Mouse (Mus musculus): ENCODE data around the gene Paip2b. TPM values are rescaled to one million over a fixed set of nuclear protein-coding genes. Genes with fewer than 3 reads are reported as not detected.
"Not testable (repeated sequence)": the region's sequence is repeated elsewhere in the genome, so short reads cannot be mapped to it uniquely, and the experiment has no call there.

The Paip2b gene
- polyA plus RNA-seq, 1 experiment: 4.1 TPM

GRCm38 (mm10) chr6:83815801-83816200 is 15.7 kb downstream of the Paip2b start:
- no peak for TF ChIP-seq GATA1 (IDR thresholded peaks at IDR 0.05; ENCODE audit: borderline replicate concordance, low read length)
- TF ChIP-seq FLI1 (IDR thresholded peaks at IDR 0.05; ENCODE audit: low read length): no peak
- Histone ChIP-seq H3K9me3 (peaks cover 14% of the 10 kb centered on the region; the same call in 1 of the 2 replicates), H3K4me3 (replicated peaks) (no peak overlapping the region), H3K36me3 (replicated peaks; ENCODE audit: low read length) (peaks cover 21% of the 10 kb centered on the region), H3K4me1 (peaks cover 5% of the 10 kb centered on the region), H3K27me3 (replicated peaks) (no peaks in the 10 kb centered on the region)

- TF ChIP-seq FLI1 (IDR thresholded peaks at IDR 0.05; ENCODE audit: low read length): no peak
- TF ChIP-seq GATA1 (IDR thresholded peaks at IDR 0.05; ENCODE audit: borderline replicate concordance, low read length): no peak
- Histone ChIP-seq H3K36me3 (replicated peaks; ENCODE audit: low read length) (peaks cover 80% of the 10 kb centered on the region), H3K4me3 (replicated peaks) (no peak overlapping the region), H3K9me3 (no peaks in the 10 kb centered on the region), H3K27me3 (replicated peaks) (no peaks in the 10 kb centered on the region), H3K4me1 (peaks cover 5% of the 10 kb centered on the region)
Observed at GRCm38 (mm10) chr6:83802846-83803245, 28.7 kb downstream of the Paip2b start.

GRCm38 (mm10) chr6:83802033-83802432 is 29.5 kb downstream of the Paip2b start:
- Histone ChIP-seq H3K27me3 (replicated peaks) (no peaks in the 10 kb centered on the region), H3K4me3 (replicated peaks) (no peak overlapping the region), H3K9me3 (no peaks in the 10 kb centered on the region), H3K4me1 (peaks cover 8% of the 10 kb centered on the region), H3K36me3 (replicated peaks; ENCODE audit: low read length) (peaks cover 77% of the 10 kb centered on the region)
- TF ChIP-seq GATA1 (IDR thresholded peaks at IDR 0.05; ENCODE audit: borderline replicate concordance, low read length) (no peak), FLI1 (IDR thresholded peaks at IDR 0.05; ENCODE audit: low read length) (no peak)

- Histone ChIP-seq H3K9me3 (no peaks in the 10 kb centered on the region), H3K4me3 (replicated peaks) (no peak overlapping the region), H3K36me3 (replicated peaks; ENCODE audit: low read length) (peaks cover 40% of the 10 kb centered on the region), H3K4me1 (peaks cover 35% of the 10 kb centered on the region), H3K27me3 (replicated peaks) (no peaks in the 10 kb centered on the region)
- TF ChIP-seq GATA1 (IDR thresholded peaks at IDR 0.05; ENCODE audit: borderline replicate concordance, low read length) (no peak), FLI1 (IDR thresholded peaks at IDR 0.05; ENCODE audit: low read length) (no peak)
Observed at GRCm38 (mm10) chr6:83796686-83797085, 34.9 kb downstream of the Paip2b start.

- TF ChIP-seq GATA1 (IDR thresholded peaks at IDR 0.05; ENCODE audit: borderline replicate concordance, low read length) (no peak), FLI1 (IDR thresholded peaks at IDR 0.05; ENCODE audit: low read length) (no peak)
- Histone ChIP-seq H3K4me1 (peaks cover 40% of the 10 kb centered on the region), H3K27me3 (replicated peaks) (no peaks in the 10 kb centered on the region), H3K36me3 (replicated peaks; ENCODE audit: low read length) (peaks cover 28% of the 10 kb centered on the region), H3K9me3 (peaks cover 4% of the 10 kb centered on the region), H3K4me3 (replicated peaks) (peak overlapping the region; percentile 98)
Observed at GRCm38 (mm10) chr6:83795492-83795900, 36.0 kb downstream of the Paip2b start.

- Histone ChIP-seq H3K27me3 (replicated peaks) (no peaks in the 10 kb centered on the region), H3K9me3 (peaks cover 4% of the 10 kb centered on the region), H3K36me3 (replicated peaks; ENCODE audit: low read length) (peaks cover 22% of the 10 kb centered on the region), H3K4me1 (peaks cover 40% of the 10 kb centered on the region), H3K4me3 (replicated peaks) (peak within 1 kb of the TSS; percentile 98)
- TF ChIP-seq FLI1 (IDR thresholded peaks at IDR 0.05; ENCODE audit: low read length): peak; percentile 14; the same call in 1 of the 2 replicates
- TF ChIP-seq GATA1 (IDR thresholded peaks at IDR 0.05; ENCODE audit: borderline replicate concordance, low read length): no peak
Observed at GRCm38 (mm10) chr6:83794760-83795296, 36.7 kb downstream of the Paip2b start, which contains the start of gene Nagk. Gene Nagk (plus strand): TSS chr6:83794982.

- H3K27me3 ChIP-seq (replicated peaks): peaks cover 22% of the 10 kb centered on the region
- H3K4me3 ChIP-seq (replicated peaks): no peak overlapping the region
- no peaks in the 10 kb centered on the region for H3K36me3 ChIP-seq (replicated peaks; ENCODE audit: low read length)
- H3K9me3 ChIP-seq: peaks cover 25% of the 10 kb centered on the region
- TF ChIP-seq GATA1 (IDR thresholded peaks at IDR 0.05; ENCODE audit: borderline replicate concordance, low read length): no peak
- no peak for TF ChIP-seq FLI1 (IDR thresholded peaks at IDR 0.05; ENCODE audit: low read length)
- H3K4me1 ChIP-seq: peaks cover 29% of the 10 kb centered on the region
Observed at GRCm38 (mm10) chr6:83791251-83791890, 40.2 kb downstream of the Paip2b start.

- H3K9me3 ChIP-seq: peaks cover 26% of the 10 kb centered on the region
- H3K27me3 ChIP-seq (replicated peaks): peaks cover 25% of the 10 kb centered on the region
- H3K4me1 ChIP-seq: peaks cover 26% of the 10 kb centered on the region
- not testable (repeated sequence) for H3K36me3 ChIP-seq (replicated peaks; ENCODE audit: low read length); H3K4me3 ChIP-seq (replicated peaks)
Observed at GRCm38 (mm10) chr6:83790533-83790932, 41.0 kb downstream of the Paip2b start.

GRCm38 (mm10) chr6:83788554-83788953 is 43.0 kb downstream of the Paip2b start:
- Histone ChIP-seq H3K36me3 (replicated peaks; ENCODE audit: low read length) (no peaks in the 10 kb centered on the region), H3K27me3 (replicated peaks) (peaks cover 36% of the 10 kb centered on the region), H3K4me3 (replicated peaks) (no peak overlapping the region), H3K9me3 (peaks cover 26% of the 10 kb centered on the region), H3K4me1 (peaks cover 7% of the 10 kb centered on the region)
- no peak for TF ChIP-seq GATA1 (IDR thresholded peaks at IDR 0.05; ENCODE audit: borderline replicate concordance, low read length)
- no peak for TF ChIP-seq FLI1 (IDR thresholded peaks at IDR 0.05; ENCODE audit: low read length)

- Histone ChIP-seq H3K36me3 (replicated peaks; ENCODE audit: low read length) (no peaks in the 10 kb centered on the region), H3K27me3 (replicated peaks) (peaks cover 44% of the 10 kb centered on the region), H3K4me3 (replicated peaks) (no peak overlapping the region), H3K4me1 (peaks cover 5% of the 10 kb centered on the region), H3K9me3 (peaks cover 26% of the 10 kb centered on the region)
- no peak for TF ChIP-seq GATA1 (IDR thresholded peaks at IDR 0.05; ENCODE audit: borderline replicate concordance, low read length)
- no peak for TF ChIP-seq FLI1 (IDR thresholded peaks at IDR 0.05; ENCODE audit: low read length)
Observed at GRCm38 (mm10) chr6:83786426-83786825, 45.1 kb downstream of the Paip2b start.
